Mouse (Mus musculus) hindbrain, embryonic 13.5 days (tissue): ENCODE results near the gene Ddb1. TPM values are rescaled to one million over a fixed set of nuclear protein-coding genes. Genes with fewer than 3 reads are reported as not detected.
A peak's percentile ranks its signal among the peaks of the same experiment; 100 is the strongest.
"Not testable (repeated sequence)": the region's sequence is repeated elsewhere in the genome, so short reads cannot be mapped to it uniquely, and the experiment has no call there.

Source experiments
- ATAC-seq: fragments of 200-750 bp; cut with Nextera tagmentation; 2 replicates; pipeline ENCODE4 v1.8.0; 2017; ENCODE audit warnings: moderate TSS enrichment; ENCODE audit not compliant: low FRiP score
- H3K27ac ChIP-seq: fragments of 300-500 bp; sonication (generic); 2 replicates; pipeline ENCODE4 v1.5.1; 2015; ENCODE audit warnings: inconsistent platforms, mild to moderate bottlenecking, moderate library complexity
- H3K27me3 ChIP-seq: fragments of 300-500 bp; sonication (generic); 2 replicates; pipeline ENCODE4 v1.6.1; 2015; ENCODE audit warnings: mild to moderate bottlenecking, inconsistent platforms
- H3K36me3 ChIP-seq: fragments of 300-500 bp; sonication (generic); 2 replicates; pipeline ENCODE4 v1.6.1; 2015; ENCODE audit warnings: mild to moderate bottlenecking, inconsistent platforms
- H3K4me1 ChIP-seq: fragments of 300-500 bp; sonication (generic); replicated peaks from 2 replicates; pipeline ENCODE4 v1.6.1; 2015; ENCODE audit warnings: inconsistent platforms
- H3K4me2 ChIP-seq: fragments of 300-500 bp; sonication (generic); 2 replicates; pipeline ENCODE4 v1.6.1; 2015; ENCODE audit warnings: inconsistent platforms, mild to moderate bottlenecking, moderate library complexity
- H3K4me3 ChIP-seq: fragments of 300-500 bp; sonication (generic); 2 replicates; pipeline ENCODE4 v1.5.1; 2015; ENCODE audit warnings: mild to moderate bottlenecking, inconsistent platforms
- H3K9ac ChIP-seq: fragments of 300-500 bp; sonication (generic); 2 replicates; pipeline ENCODE4 v1.6.1; 2015; ENCODE audit warnings: mild to moderate bottlenecking, inconsistent platforms
- H3K9me3 ChIP-seq: fragments of 300-500 bp; sonication (generic); 2 replicates; pipeline ENCODE4 v1.6.1; 2016; ENCODE audit warnings: inconsistent platforms
- WGBS: fragments of 180-500 bp; shearing (Covaris S2); methylation state at CpG from one replicate; pipeline ENCODE4 v1.1.7; 2015; 5-methylcytosine and 5-hydroxymethylcytosine counted together
- polyA plus RNA-seq: library from polyadenylated mRNA; unstranded; fragments of >200 nt; fragmentation: Nextera tagmentation; extraction: Ambion mirVana; gene quantifications from 2 replicates; pipeline ENCODE4 v1.2.1, GENCODE M21; 2015

Gene Ddb1
- 242 and 263 TPM in 2 replicates for polyA plus RNA-seq

- peak within 1 kb of the TSS; percentile 94 for H3K27ac ChIP-seq
- H3K4me3 ChIP-seq: peak within 1 kb of the TSS; percentile 95
- peaks cover 50% of the 10 kb centered on the region for H3K4me1 ChIP-seq
- WGBS: under 1% methylated on average over 49 of the region's 49 CpGs
- H3K9me3 ChIP-seq: no peaks in the 10 kb centered on the region
- peaks cover 31% of the 10 kb centered on the region for H3K36me3 ChIP-seq
- peak within 1 kb of the TSS; percentile 77 for H3K4me2 ChIP-seq
- peak; percentile 96 for ATAC-seq
- H3K27me3 ChIP-seq: no peaks in the 10 kb centered on the region
- H3K9ac ChIP-seq: peak within 1 kb of the TSS; percentile 96
Observed at GRCm38 (mm10) chr19:10605293-10605900, at the start of gene Ddb1, which contains the start of gene Tkfc. TSS of gene Ddb1 (plus strand) at chr19:10605327. TSS of gene Tkfc (minus strand) at chr19:10605654.

GRCm38 (mm10) chr19:10555624-10556510, 49.3 kb upstream of the Ddb1 start, which contains the start of gene Tmem216:
TSS of gene Tmem216 (minus strand) at chr19:10556238.
- Histone ChIP-seq H3K4me2 (peak within 1 kb of the TSS; percentile 85), H3K4me3 (peak within 1 kb of the TSS; percentile 63), H3K27me3 (no peaks in the 10 kb centered on the region), H3K4me1 (peaks cover 24% of the 10 kb centered on the region), H3K27ac (peak within 1 kb of the TSS; percentile 89), H3K9ac (peak within 1 kb of the TSS; percentile 84), H3K36me3 (peaks cover 28% of the 10 kb centered on the region), H3K9me3 (no peaks in the 10 kb centered on the region)
- 1% methylated on average over 43 of the region's 43 CpGs for WGBS
- peak; percentile 98 for ATAC-seq

- 79% methylated on average over 2 of the region's 2 CpGs for WGBS
- Histone ChIP-seq H3K4me2 (no peak overlapping the region), H3K4me3 (no peak overlapping the region), H3K9ac (no peak overlapping the region), H3K4me1 (peaks cover 24% of the 10 kb centered on the region), H3K36me3 (peaks cover 18% of the 10 kb centered on the region), H3K27ac (0 out of 2 replicates have a peak overlapping the region, but pooled peaks have one; percentile 89), H3K27me3 (no peaks in the 10 kb centered on the region), H3K9me3 (no peaks in the 10 kb centered on the region)
- ATAC-seq: no peak
Observed at GRCm38 (mm10) chr19:10557001-10557400, 48.1 kb upstream of the Ddb1 start.

GRCm38 (mm10) chr19:10557430-10557829, 47.7 kb upstream of the Ddb1 start:
- no peaks in the 10 kb centered on the region for H3K9me3 ChIP-seq
- H3K27me3 ChIP-seq: no peaks in the 10 kb centered on the region
- H3K4me2 ChIP-seq: no peak overlapping the region
- H3K9ac ChIP-seq: no peak overlapping the region
- H3K4me1 ChIP-seq: peaks cover 24% of the 10 kb centered on the region
- no peak overlapping the region for H3K27ac ChIP-seq
- H3K4me3 ChIP-seq: no peak overlapping the region
- H3K36me3 ChIP-seq: peaks cover 13% of the 10 kb centered on the region
- WGBS: 71% methylated on average over 2 of the region's 2 CpGs
- ATAC-seq: no peak

GRCm38 (mm10) chr19:10557837-10558375, 47.2 kb upstream of the Ddb1 start:
- not testable (repeated sequence) for H3K4me3 ChIP-seq, ATAC-seq, H3K27ac ChIP-seq, H3K27me3 ChIP-seq, H3K4me2 ChIP-seq, H3K36me3 ChIP-seq, H3K9me3 ChIP-seq, H3K9ac ChIP-seq
- WGBS: 67% methylated on average over 4 of the region's 4 CpGs
- peaks cover 24% of the 10 kb centered on the region for H3K4me1 ChIP-seq

- Histone ChIP-seq H3K27me3 (0 out of 2 replicates have a peak, but pooled peaks cover 4% of the 10 kb centered on the region), H3K4me2 (no peak overlapping the region), H3K4me1 (peaks cover 13% of the 10 kb centered on the region), H3K27ac (no peak overlapping the region), H3K9ac (no peak overlapping the region), H3K36me3 (no peaks in the 10 kb centered on the region), H3K9me3 (no peaks in the 10 kb centered on the region), H3K4me3 (no peak overlapping the region)
- WGBS: 38% methylated on average over 5 of the region's 5 CpGs
- no peak for ATAC-seq
Observed at GRCm38 (mm10) chr19:10560108-10560507, 45.0 kb upstream of the Ddb1 start.

GRCm38 (mm10) chr19:10561558-10562314, 43.4 kb upstream of the Ddb1 start:
- no peak overlapping the region for H3K27ac ChIP-seq
- H3K4me1 ChIP-seq: peaks cover 4% of the 10 kb centered on the region
- ATAC-seq: no peak
- H3K9me3 ChIP-seq: no peaks in the 10 kb centered on the region
- no peak overlapping the region for H3K4me2 ChIP-seq
- no peak overlapping the region for H3K4me3 ChIP-seq
- H3K9ac ChIP-seq: no peak overlapping the region
- H3K36me3 ChIP-seq: no peaks in the 10 kb centered on the region
- H3K27me3 ChIP-seq: 0 out of 2 replicates have a peak, but pooled peaks cover 5% of the 10 kb centered on the region
- 69% methylated on average over 6 of the region's 6 CpGs for WGBS

GRCm38 (mm10) chr19:10562351-10562750, 42.8 kb upstream of the Ddb1 start:
- no peaks in the 10 kb centered on the region for H3K9me3 ChIP-seq
- H3K4me3 ChIP-seq: no peak overlapping the region
- H3K4me2 ChIP-seq: no peak overlapping the region
- H3K4me1 ChIP-seq: no peaks in the 10 kb centered on the region
- H3K36me3 ChIP-seq: 0 out of 2 replicates have a peak, but pooled peaks cover under 1% of the 10 kb centered on the region
- 59% methylated on average over 5 of the region's 5 CpGs for WGBS
- H3K27ac ChIP-seq: no peak overlapping the region
- H3K9ac ChIP-seq: no peak overlapping the region
- no peak for ATAC-seq
- H3K27me3 ChIP-seq: 0 out of 2 replicates have a peak, but pooled peaks cover 5% of the 10 kb centered on the region

- no peaks in the 10 kb centered on the region for H3K9me3 ChIP-seq
- 0 out of 2 replicates have a peak, but pooled peaks cover 5% of the 10 kb centered on the region for H3K27me3 ChIP-seq
- no peak overlapping the region for H3K4me3 ChIP-seq
- no peak overlapping the region for H3K9ac ChIP-seq
- H3K27ac ChIP-seq: no peak overlapping the region
- ATAC-seq: no peak
- peaks cover 12% of the 10 kb centered on the region for H3K36me3 ChIP-seq
- no peak overlapping the region for H3K4me2 ChIP-seq
- 84% methylated on average over 6 of the region's 6 CpGs for WGBS
- no peaks in the 10 kb centered on the region for H3K4me1 ChIP-seq
Observed at GRCm38 (mm10) chr19:10564278-10564677, 40.8 kb upstream of the Ddb1 start.

- no peak for ATAC-seq
- H3K4me2 ChIP-seq: no peak overlapping the region
- no peaks in the 10 kb centered on the region for H3K9me3 ChIP-seq
- no peak overlapping the region for H3K27ac ChIP-seq
- no peak overlapping the region for H3K4me3 ChIP-seq
- no peak overlapping the region for H3K9ac ChIP-seq
- no peaks in the 10 kb centered on the region for H3K4me1 ChIP-seq
- whole genome bisulfite sequencing: 88% methylated on average over 4 of the region's 4 CpGs
- H3K36me3 ChIP-seq: peaks cover 21% of the 10 kb centered on the region
- 0 out of 2 replicates have a peak, but pooled peaks cover 5% of the 10 kb centered on the region for H3K27me3 ChIP-seq
Observed at GRCm38 (mm10) chr19:10565217-10565616, 39.9 kb upstream of the Ddb1 start.

GRCm38 (mm10) chr19:10569627-10570026, 35.5 kb upstream of the Ddb1 start:
- no peak overlapping the region for H3K4me3 ChIP-seq
- H3K4me2 ChIP-seq: no peak overlapping the region
- H3K9ac ChIP-seq: no peak overlapping the region
- no peaks in the 10 kb centered on the region for H3K4me1 ChIP-seq
- 95% methylated on average over 6 of the region's 6 CpGs for WGBS
- peaks cover 61% of the 10 kb centered on the region for H3K36me3 ChIP-seq
- no peaks in the 10 kb centered on the region for H3K9me3 ChIP-seq
- H3K27ac ChIP-seq: no peak overlapping the region
- ATAC-seq: no peak
- 0 out of 2 replicates have a peak, but pooled peaks cover 4% of the 10 kb centered on the region for H3K27me3 ChIP-seq
